ENCODE assay signal across 8 mouse cellular contexts in genomic region chr17:51831702-51832420, GRCm38 (mm10). TPM values are rescaled to one million over a fixed set of nuclear protein-coding genes. Genes with fewer than 3 reads are reported as not detected.
A peak's percentile ranks its signal among the peaks of the same experiment; 100 is the strongest.
DNase-seq lines count a peak whose midpoint lies in the region; ATAC-seq and TF ChIP-seq lines count a peak whose summit lies in the region.

No protein-coding gene starts in this region.

- peak; percentile 43 to 82 for DNase-seq in adrenal gland, adult (ENCODE audit: inconsistent age in 2 of 2, low spot score in 1 of 2)
- DNase-seq in adrenal gland, postnatal 4 days (ENCODE audit: low spot score in 2 of 2): no peak
- peak; percentile 15 for DNase-seq in right cerebral cortex, postnatal 14 days
- no peak for DNase-seq in right cerebral cortex, adult 2 months (ENCODE audit: low spot score in 2 of 2)
- no peak for DNase-seq in forebrain, postnatal 0 days
- peak; percentile 5 for DNase-seq in kidney, postnatal 14 days
- peak; percentile 50 for DNase-seq in midbrain, embryonic 14.5 days
- peak; percentile 75 to 78 for DNase-seq in thymus, postnatal 36 days

- H3K27me3 ChIP-seq in forebrain, postnatal 0 days (ENCODE audit: insufficient read depth, low read length): peaks cover 10% of the 10 kb centered on the region
- H3K27me3 ChIP-seq in midbrain, embryonic 14.5 days (ENCODE audit: control insufficient read depth, insufficient read depth, low read length): peaks cover 43% of the 10 kb centered on the region

- peak overlapping the region; percentile 62 for H3K27ac ChIP-seq in forebrain, postnatal 0 days (ENCODE audit: low read depth, low read length)
- no peak overlapping the region for H3K27ac ChIP-seq in midbrain, embryonic 14.5 days (replicated peaks; ENCODE audit: low read depth, low read length)

- WGBS in forebrain, postnatal 0 days: 3% methylated on average over 57 of the region's 57 CpGs
- under 1% methylated on average over 57 of the region's 57 CpGs for whole genome bisulfite sequencing in midbrain, embryonic 14.5 days

- H3K4me3 ChIP-seq in forebrain, postnatal 0 days (ENCODE audit: low read depth, low read length): peak overlapping the region; percentile 76
- H3K4me3 ChIP-seq in midbrain, embryonic 14.5 days (replicated peaks; ENCODE audit: low read depth, low read length): peak overlapping the region; percentile 65

- peaks cover 12% of the 10 kb centered on the region; the same call in 1 of the 2 replicates for H3K4me1 ChIP-seq in forebrain, postnatal 0 days (ENCODE audit: insufficient read depth)
- H3K4me1 ChIP-seq in midbrain, embryonic 14.5 days (ENCODE audit: control insufficient read depth, insufficient read depth, low read length): peaks cover 14% of the 10 kb centered on the region

- no peaks in the 10 kb centered on the region for H3K9me3 ChIP-seq in forebrain, postnatal 0 days (ENCODE audit: low read length)
- no peaks in the 10 kb centered on the region for H3K9me3 ChIP-seq in midbrain, embryonic 14.5 days (ENCODE audit: control insufficient read depth, low read length)

- peak overlapping the region; percentile 61 for H3K9ac ChIP-seq in forebrain, postnatal 0 days
- H3K9ac ChIP-seq in midbrain, embryonic 14.5 days (replicated peaks; ENCODE audit: low read length): peak overlapping the region; percentile 72

- TF ChIP-seq CTCF in forebrain, postnatal 0 days (IDR thresholded peaks at IDR 0.05; ENCODE audit: low read depth): no peak

- H3K4me2 ChIP-seq in forebrain, postnatal 0 days (ENCODE audit: low read depth): peak overlapping the region; percentile 98
- peak overlapping the region; percentile 100 for H3K4me2 ChIP-seq in midbrain, embryonic 14.5 days (ENCODE audit: low read length)

- H3K36me3 ChIP-seq in forebrain, postnatal 0 days (ENCODE audit: insufficient read depth): no peaks in the 10 kb centered on the region
- no peaks in the 10 kb centered on the region for H3K36me3 ChIP-seq in midbrain, embryonic 14.5 days (ENCODE audit: control insufficient read depth, insufficient read depth, low read length)

- ATAC-seq in forebrain, postnatal 0 days: peak; percentile 5; the same call in 1 of the 2 replicates
- ATAC-seq in midbrain, embryonic 14.5 days (ENCODE audit: low FRiP score, low TSS enrichment): peak; percentile 35; the same call in 1 of the 2 replicates

RNA-seq across cellular contexts. Expression of gene Satb1, which starts 1.2 kb away (rescaled TPM):
- 10 to 100 TPM; 29.3 to 36.0 TPM for total RNA-seq in adrenal gland, postnatal 4 days (2021)
- 48.5 and 49.8 TPM in 2 replicates for total RNA-seq in forebrain, postnatal 0 days (2014; rRNA removed)
- polyA plus RNA-seq in forebrain, postnatal 0 days (2015; fragmentation: Nextera tagmentation; extraction: Ambion mirVana): 23.2 and 26.8 TPM in 2 replicates
- polyA plus RNA-seq in midbrain, embryonic 14.5 days (2014; fragmentation: Nextera tagmentation; extraction: Ambion mirVana): 26.6 and 34.2 TPM in 2 replicates

Comparison
In these comparisons a context has a peak if more than half of its experiments do, and no peak if none do; other contexts are left out.
1. DNase-seq: peak in adrenal gland, adult (2 of 2), right cerebral cortex, postnatal 14 days (single experiment), kidney, postnatal 14 days (single experiment), midbrain, embryonic 14.5 days (single experiment) and thymus, postnatal 36 days (2 of 2); none in adrenal gland, postnatal 4 days (0 of 2), right cerebral cortex, adult 2 months (0 of 2) and forebrain, postnatal 0 days (single experiment).